Mouse (Mus musculus): ENCODE data around the gene Eif4g1. TPM values are rescaled to one million over a fixed set of nuclear protein-coding genes. Genes with fewer than 3 reads are reported as not detected.

Gene Eif4g1
- polyA plus RNA-seq, 1 experiment from 2014 or later = 180 TPM

DNA sequence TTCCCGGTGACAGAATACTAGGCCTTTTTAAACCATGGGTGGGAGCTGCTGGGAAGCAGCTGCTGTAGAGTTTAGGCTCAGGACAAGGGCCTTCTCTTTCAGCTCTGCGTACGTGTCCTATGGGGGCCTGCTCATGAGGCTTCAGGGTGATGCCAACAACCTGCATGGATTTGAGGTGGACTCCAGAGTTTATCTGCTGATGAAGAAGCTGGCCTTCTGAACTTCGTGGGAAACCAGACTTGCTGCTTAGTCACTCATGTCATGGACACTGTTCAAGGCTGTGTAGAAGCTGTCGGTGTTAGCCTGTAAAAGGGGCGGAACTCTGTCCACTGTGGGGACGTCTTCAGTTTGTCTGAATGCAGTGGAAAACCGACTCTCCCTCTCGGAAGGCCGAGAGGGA lies 53.7 kb downstream of the Eif4g1 start:
- no peak for ATAC-seq (ENCODE audit: insufficient number of reproducible peaks, insufficient read depth, low FRiP score, low read depth)
- H3K4me1 ChIP-seq (ENCODE audit: control insufficient read depth, insufficient read depth, low read length) = peaks cover 6% of the 10 kb centered on the region; the same call in 1 of the 2 replicates
- no peak overlapping the region for H3K27ac ChIP-seq (ENCODE audit: low read length)
- H3K4me3 ChIP-seq (ENCODE audit: low read depth, low read length) = no peak overlapping the region
- H3K27me3 ChIP-seq (ENCODE audit: control insufficient read depth, insufficient read depth, low read length) = no peaks in the 10 kb centered on the region
- no peak overlapping the region for H3K9ac ChIP-seq (replicated peaks; ENCODE audit: low read depth, low read length)
- H3K36me3 ChIP-seq (ENCODE audit: control insufficient read depth, insufficient read depth, low read length) = 0 out of 2 replicates have a peak, but pooled peaks cover 4% of the 10 kb centered on the region
- 86% methylated on average over 10 of the region's 10 CpGs for WGBS
- H3K9me3 ChIP-seq (ENCODE audit: control insufficient read depth, low read depth, low read length) = no peaks in the 10 kb centered on the region
- no peak overlapping the region for H3K4me2 ChIP-seq (replicated peaks; ENCODE audit: low read depth, low read length)

DNA sequence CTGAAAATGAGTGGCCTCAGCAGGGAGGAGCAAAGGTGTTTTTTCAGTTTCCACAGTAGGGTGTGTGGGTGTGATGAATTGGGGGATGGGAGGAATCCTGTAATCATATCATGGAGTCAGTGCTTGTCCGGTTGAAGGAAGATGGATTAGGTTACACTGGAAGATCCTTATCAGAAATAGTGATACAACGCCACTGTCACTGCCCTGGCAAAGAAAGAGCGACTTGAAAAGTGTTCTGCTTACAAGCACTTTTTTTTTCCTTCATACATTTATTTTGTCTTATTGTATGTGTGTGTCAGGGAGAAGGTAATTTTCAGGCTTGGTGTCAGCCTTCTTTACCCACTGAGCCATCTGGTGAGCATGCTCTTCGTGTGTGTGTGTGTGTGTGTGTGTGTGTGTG lies 54.6 kb downstream of the Eif4g1 start:
- no peak overlapping the region for H3K4me2 ChIP-seq (replicated peaks; ENCODE audit: low read depth, low read length)
- no peak overlapping the region for H3K27ac ChIP-seq (ENCODE audit: low read length)
- no peaks in the 10 kb centered on the region for H3K27me3 ChIP-seq (ENCODE audit: control insufficient read depth, insufficient read depth, low read length)
- no peak overlapping the region for H3K9ac ChIP-seq (replicated peaks; ENCODE audit: low read depth, low read length)
- H3K36me3 ChIP-seq (ENCODE audit: control insufficient read depth, insufficient read depth, low read length) = 0 out of 2 replicates have a peak, but pooled peaks cover 4% of the 10 kb centered on the region
- H3K9me3 ChIP-seq (ENCODE audit: control insufficient read depth, low read depth, low read length) = no peaks in the 10 kb centered on the region
- ATAC-seq (ENCODE audit: insufficient number of reproducible peaks, insufficient read depth, low FRiP score, low read depth) = no peak
- WGBS = 50% methylated on average over 4 of the region's 4 CpGs
- peaks cover 6% of the 10 kb centered on the region; the same call in 1 of the 2 replicates for H3K4me1 ChIP-seq (ENCODE audit: control insufficient read depth, insufficient read depth, low read length)
- no peak overlapping the region for H3K4me3 ChIP-seq (ENCODE audit: low read depth, low read length)

DNA sequence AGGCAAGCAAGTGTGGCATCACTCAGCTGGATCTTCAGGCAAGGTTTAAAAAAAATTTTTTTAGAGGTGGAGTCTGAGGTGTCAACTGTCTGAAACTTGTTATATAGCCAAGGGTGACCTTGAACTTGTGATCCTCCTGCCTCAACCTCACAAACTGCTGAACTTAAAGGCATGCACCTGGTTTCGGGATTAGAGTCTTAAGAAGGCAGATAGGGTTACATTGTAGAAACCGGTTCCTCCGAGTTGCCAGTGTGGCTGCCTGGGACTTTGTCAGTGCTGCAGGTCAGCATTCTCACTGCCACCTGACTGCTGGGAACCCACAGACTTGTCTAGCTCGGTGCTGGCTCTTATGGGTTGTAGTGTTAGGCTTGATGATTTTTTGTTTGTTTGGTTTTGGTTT lies 55.1 kb downstream of the Eif4g1 start:
- H3K9me3 ChIP-seq (ENCODE audit: control insufficient read depth, low read depth, low read length) = no peaks in the 10 kb centered on the region
- H3K27me3 ChIP-seq (ENCODE audit: control insufficient read depth, insufficient read depth, low read length) = no peaks in the 10 kb centered on the region
- WGBS = 37% methylated on average over 4 of the region's 4 CpGs
- H3K4me1 ChIP-seq (ENCODE audit: control insufficient read depth, insufficient read depth, low read length) = peaks cover 6% of the 10 kb centered on the region; the same call in 1 of the 2 replicates
- H3K27ac ChIP-seq (ENCODE audit: low read length) = no peak overlapping the region
- H3K4me3 ChIP-seq (ENCODE audit: low read depth, low read length) = no peak overlapping the region
- no peak overlapping the region for H3K9ac ChIP-seq (replicated peaks; ENCODE audit: low read depth, low read length)
- no peak overlapping the region for H3K4me2 ChIP-seq (replicated peaks; ENCODE audit: low read depth, low read length)
- 0 out of 2 replicates have a peak, but pooled peaks cover 4% of the 10 kb centered on the region for H3K36me3 ChIP-seq (ENCODE audit: control insufficient read depth, insufficient read depth, low read length)
- ATAC-seq (ENCODE audit: insufficient number of reproducible peaks, insufficient read depth, low FRiP score, low read depth) = no peak

DNA sequence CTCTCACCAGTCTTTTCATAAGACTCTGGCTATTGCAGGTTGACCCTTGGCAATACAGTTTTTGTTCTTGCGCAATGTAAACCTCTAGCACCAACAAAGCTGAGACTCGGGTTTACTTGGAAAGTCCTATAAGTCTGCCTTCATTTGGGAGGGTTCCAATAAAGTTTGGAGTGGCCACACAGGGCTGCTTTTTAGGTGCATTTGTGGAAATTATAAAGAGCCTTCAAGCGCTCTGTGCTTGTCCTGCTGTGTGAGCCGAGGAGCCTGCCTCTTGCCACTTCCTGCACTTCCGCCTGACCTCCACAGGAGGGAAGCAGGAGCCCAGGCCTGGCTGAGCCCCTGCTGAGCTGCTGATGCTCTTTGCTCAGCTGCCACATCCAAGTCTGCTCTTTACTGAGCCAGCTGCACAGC lies 56.2 kb downstream of the Eif4g1 start:
- Histone ChIP-seq H3K9me3 (ENCODE audit: control insufficient read depth, low read depth, low read length) (no peaks in the 10 kb centered on the region), H3K27ac (ENCODE audit: low read length) (no peak overlapping the region)
- peak; percentile 87; the same call in 1 of the 2 replicates for ATAC-seq (ENCODE audit: insufficient number of reproducible peaks, insufficient read depth, low FRiP score, low read depth)

DNA sequence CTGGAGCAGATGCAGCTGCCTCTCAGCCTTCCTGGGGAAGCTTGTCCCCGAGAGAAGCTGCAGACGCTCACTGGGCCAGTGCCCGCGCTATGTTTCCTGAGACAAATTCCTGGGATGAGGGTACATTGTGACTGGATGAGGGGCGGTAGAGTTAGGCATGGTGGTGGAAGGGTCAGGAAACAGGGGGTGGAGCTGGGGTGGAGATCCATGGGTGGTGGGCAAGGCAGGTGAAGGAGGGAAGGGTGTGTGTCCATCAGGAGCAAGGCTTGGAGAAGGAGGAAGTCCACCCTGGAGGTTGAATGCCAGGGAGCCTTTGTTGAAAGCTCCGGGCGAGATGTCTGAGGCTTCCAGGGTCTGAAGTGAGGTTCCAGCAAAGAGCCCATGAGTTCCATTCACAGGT lies 57.2 kb downstream of the Eif4g1 start:
- WGBS = 77% methylated on average over 7 of the region's 7 CpGs
- H3K27ac ChIP-seq (ENCODE audit: low read length) = no peak overlapping the region
- no peaks in the 10 kb centered on the region for H3K27me3 ChIP-seq (ENCODE audit: control insufficient read depth, insufficient read depth, low read length)
- no peak overlapping the region for H3K4me2 ChIP-seq (replicated peaks; ENCODE audit: low read depth, low read length)
- no peak overlapping the region for H3K9ac ChIP-seq (replicated peaks; ENCODE audit: low read depth, low read length)
- H3K9me3 ChIP-seq (ENCODE audit: control insufficient read depth, low read depth, low read length) = no peaks in the 10 kb centered on the region
- no peak overlapping the region for H3K4me3 ChIP-seq (ENCODE audit: low read depth, low read length)
- 0 out of 2 replicates have a peak, but pooled peaks cover 4% of the 10 kb centered on the region for H3K36me3 ChIP-seq (ENCODE audit: control insufficient read depth, insufficient read depth, low read length)
- H3K4me1 ChIP-seq (ENCODE audit: control insufficient read depth, insufficient read depth, low read length) = no peaks in the 10 kb centered on the region
- no peak for ATAC-seq (ENCODE audit: insufficient number of reproducible peaks, insufficient read depth, low FRiP score, low read depth)

More for the DNA sequence above, 56.2 kb downstream of the Eif4g1 start:
- Histone ChIP-seq H3K4me2 (replicated peaks; ENCODE audit: low read depth, low read length) (no peak overlapping the region), H3K4me3 (ENCODE audit: low read depth, low read length) (no peak overlapping the region), H3K36me3 (ENCODE audit: control insufficient read depth, insufficient read depth, low read length) (0 out of 2 replicates have a peak, but pooled peaks cover 4% of the 10 kb centered on the region), H3K27me3 (ENCODE audit: control insufficient read depth, insufficient read depth, low read length) (no peaks in the 10 kb centered on the region), H3K9ac (replicated peaks; ENCODE audit: low read depth, low read length) (no peak overlapping the region), H3K4me1 (ENCODE audit: control insufficient read depth, insufficient read depth, low read length) (no peaks in the 10 kb centered on the region)
- WGBS = 35% methylated on average over 5 of the region's 5 CpGs

DNA sequence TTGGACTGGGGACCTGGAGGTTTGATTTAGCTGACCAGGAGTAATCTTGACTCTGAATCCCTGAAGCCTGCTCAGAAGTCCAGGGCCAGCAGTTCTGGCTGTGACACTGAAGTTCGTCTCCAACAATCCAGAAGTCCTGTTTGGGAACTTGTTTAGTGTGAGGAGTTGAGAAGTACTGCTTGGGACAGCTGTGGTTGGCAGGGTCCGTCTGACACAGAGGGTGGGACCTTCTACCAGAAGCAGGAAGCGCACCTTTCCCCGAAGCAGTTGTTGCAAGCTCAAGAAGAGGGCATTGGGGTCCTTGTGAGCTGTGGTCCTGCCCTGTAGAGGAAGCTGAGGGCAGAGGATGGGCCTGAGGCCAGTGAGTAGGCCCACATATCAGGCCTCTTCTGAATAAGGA lies 57.6 kb downstream of the Eif4g1 start:
- Histone ChIP-seq H3K9ac (replicated peaks; ENCODE audit: low read depth, low read length) (no peak overlapping the region), H3K4me3 (ENCODE audit: low read depth, low read length) (no peak overlapping the region), H3K27ac (ENCODE audit: low read length) (no peak overlapping the region), H3K36me3 (ENCODE audit: control insufficient read depth, insufficient read depth, low read length) (0 out of 2 replicates have a peak, but pooled peaks cover 4% of the 10 kb centered on the region), H3K27me3 (ENCODE audit: control insufficient read depth, insufficient read depth, low read length) (no peaks in the 10 kb centered on the region), H3K4me1 (ENCODE audit: control insufficient read depth, insufficient read depth, low read length) (no peaks in the 10 kb centered on the region), H3K9me3 (ENCODE audit: control insufficient read depth, low read depth, low read length) (no peaks in the 10 kb centered on the region), H3K4me2 (replicated peaks; ENCODE audit: low read depth, low read length) (no peak overlapping the region)
- ATAC-seq (ENCODE audit: insufficient number of reproducible peaks, insufficient read depth, low FRiP score, low read depth) = no peak
- whole genome bisulfite sequencing = 78% methylated on average over 4 of the region's 4 CpGs

DNA sequence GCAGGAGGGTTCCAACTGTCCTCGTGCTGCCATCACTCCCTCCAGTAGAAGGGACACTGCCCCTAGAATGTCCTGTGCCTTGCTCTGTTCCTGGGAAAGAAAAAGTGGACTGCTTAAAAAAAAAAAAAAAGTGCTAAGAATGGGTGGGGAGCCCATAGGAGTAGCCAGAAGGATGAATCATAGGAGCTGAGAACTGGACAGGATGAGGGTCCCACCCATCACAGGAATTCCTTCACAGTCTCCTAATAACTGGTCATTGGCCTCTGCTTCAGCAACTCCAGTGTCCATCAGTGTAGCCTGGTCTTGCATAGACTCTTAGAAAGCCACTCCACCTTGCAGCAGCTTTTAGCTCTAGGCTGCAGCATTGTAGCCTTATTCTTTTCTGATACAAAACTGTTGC lies 58.3 kb downstream of the Eif4g1 start:
- Histone ChIP-seq H3K27ac (ENCODE audit: low read length) (no peak overlapping the region), H3K4me2 (replicated peaks; ENCODE audit: low read depth, low read length) (no peak overlapping the region), H3K36me3 (ENCODE audit: control insufficient read depth, insufficient read depth, low read length) (0 out of 2 replicates have a peak, but pooled peaks cover 4% of the 10 kb centered on the region), H3K4me3 (ENCODE audit: low read depth, low read length) (no peak overlapping the region), H3K4me1 (ENCODE audit: control insufficient read depth, insufficient read depth, low read length) (no peaks in the 10 kb centered on the region), H3K9ac (replicated peaks; ENCODE audit: low read depth, low read length) (no peak overlapping the region), H3K27me3 (ENCODE audit: control insufficient read depth, insufficient read depth, low read length) (no peaks in the 10 kb centered on the region), H3K9me3 (ENCODE audit: control insufficient read depth, low read depth, low read length) (no peaks in the 10 kb centered on the region)
- 67% methylated on average over 1 of the region's 1 CpGs for WGBS
- ATAC-seq (ENCODE audit: insufficient number of reproducible peaks, insufficient read depth, low FRiP score, low read depth) = no peak

DNA sequence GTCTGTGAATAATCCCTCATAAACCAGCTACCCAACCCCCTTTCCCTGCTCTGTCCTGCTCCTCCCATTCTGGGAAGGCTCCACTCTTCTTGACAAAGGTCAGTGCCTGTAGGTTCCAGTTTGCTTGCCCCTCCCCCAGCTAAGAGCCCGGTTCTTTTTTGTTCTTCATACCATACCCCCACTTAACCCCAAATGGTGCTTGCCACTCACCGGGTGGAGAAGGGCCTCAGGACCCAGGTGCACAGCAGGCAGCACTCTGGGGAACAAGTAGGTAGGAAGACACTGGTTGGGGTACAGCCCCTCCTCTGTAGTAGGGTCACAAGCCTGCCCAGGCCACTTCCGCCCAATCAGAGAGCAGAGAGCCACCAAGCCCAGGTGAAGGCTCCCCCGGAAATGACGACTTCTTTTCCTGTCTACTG lies 62.2 kb downstream of the Eif4g1 start:
- Histone ChIP-seq H3K27ac (ENCODE audit: low read length) (no peak overlapping the region), H3K9me3 (ENCODE audit: control insufficient read depth, low read depth, low read length) (no peaks in the 10 kb centered on the region), H3K27me3 (ENCODE audit: control insufficient read depth, insufficient read depth, low read length) (peaks cover 14% of the 10 kb centered on the region), H3K4me3 (ENCODE audit: low read depth, low read length) (no peak overlapping the region), H3K4me1 (ENCODE audit: control insufficient read depth, insufficient read depth, low read length) (peaks cover 8% of the 10 kb centered on the region; the same call in 1 of the 2 replicates), H3K9ac (replicated peaks; ENCODE audit: low read depth, low read length) (no peak overlapping the region), H3K36me3 (ENCODE audit: control insufficient read depth, insufficient read depth, low read length) (no peaks in the 10 kb centered on the region), H3K4me2 (replicated peaks; ENCODE audit: low read depth, low read length) (no peak overlapping the region)
- ATAC-seq (ENCODE audit: insufficient number of reproducible peaks, insufficient read depth, low FRiP score, low read depth) = no peak
- WGBS = 30% methylated on average over 5 of the region's 5 CpGs

DNA sequence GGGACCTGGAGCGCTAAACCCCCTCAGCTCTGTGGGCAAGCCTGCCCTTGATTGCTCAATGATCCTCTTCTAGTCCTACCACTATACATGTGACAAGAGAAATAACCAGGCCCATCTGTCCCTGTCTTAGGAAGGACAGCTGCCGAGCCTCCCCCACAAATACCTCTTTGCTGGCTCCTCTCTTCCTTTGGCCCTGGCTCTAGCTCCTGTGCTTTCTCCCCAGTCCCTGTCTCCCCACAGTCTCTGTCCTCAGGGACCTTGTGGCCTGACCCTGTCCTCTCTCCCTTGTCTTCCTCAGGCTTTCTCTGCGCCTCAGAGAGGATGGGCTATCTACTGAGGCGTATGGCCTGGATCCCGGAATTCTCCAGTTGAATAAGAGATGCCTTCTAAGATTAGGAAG lies 63.6 kb downstream of the Eif4g1 start:
- Histone ChIP-seq H3K9ac (replicated peaks; ENCODE audit: low read depth, low read length) (no peak overlapping the region), H3K4me2 (replicated peaks; ENCODE audit: low read depth, low read length) (no peak overlapping the region), H3K4me3 (ENCODE audit: low read depth, low read length) (no peak overlapping the region), H3K27me3 (ENCODE audit: control insufficient read depth, insufficient read depth, low read length) (peaks cover 15% of the 10 kb centered on the region), H3K27ac (ENCODE audit: low read length) (no peak overlapping the region), H3K36me3 (ENCODE audit: control insufficient read depth, insufficient read depth, low read length) (no peaks in the 10 kb centered on the region), H3K9me3 (ENCODE audit: control insufficient read depth, low read depth, low read length) (no peaks in the 10 kb centered on the region), H3K4me1 (ENCODE audit: control insufficient read depth, insufficient read depth, low read length) (peaks cover 8% of the 10 kb centered on the region; the same call in 1 of the 2 replicates)
- 65% methylated on average over 5 of the region's 5 CpGs for whole genome bisulfite sequencing
- no peak for ATAC-seq (ENCODE audit: insufficient number of reproducible peaks, insufficient read depth, low FRiP score, low read depth)

All from stomach, embryonic 14.5 days (tissue).